Mouse (Mus musculus): ENCODE measurements at regions not wholly inside any gene's neighbourhood (a gene's known extent, or its start where the extent isn't known, plus 50 kb on each side); places are given as distances from the start of the nearest gene placed in this dataset.

GRCm38 (mm10) chr3:60698189-60698588 is 225.6 kb downstream of the Mbnl1 start:
- Histone ChIP-seq H3K4me1 (replicated peaks) (no peaks in the 10 kb centered on the region), H3K36me3 (no peaks in the 10 kb centered on the region), H3K4me2 (no peak overlapping the region), H3K9ac (no peak overlapping the region), H3K27ac (replicated peaks) (no peak overlapping the region), H3K27me3 (no peaks in the 10 kb centered on the region), H3K4me3 (no peak overlapping the region), H3K9me3 (no peaks in the 10 kb centered on the region)
- ATAC-seq (ENCODE audit: low read depth) = no peak

GRCm38 (mm10) chr3:60707139-60707538 is 234.5 kb downstream of the Mbnl1 start:
- Histone ChIP-seq H3K36me3 (no peaks in the 10 kb centered on the region), H3K27me3 (no peaks in the 10 kb centered on the region), H3K4me3 (no peak overlapping the region), H3K27ac (replicated peaks) (no peak overlapping the region), H3K4me1 (replicated peaks) (no peaks in the 10 kb centered on the region), H3K9me3 (no peaks in the 10 kb centered on the region), H3K9ac (no peak overlapping the region), H3K4me2 (no peak overlapping the region)
- ATAC-seq (ENCODE audit: low read depth) = no peak
- 89% methylated on average over 4 of the region's 4 CpGs for WGBS

GRCm38 (mm10) chr3:60712896-60713295 is 240.3 kb downstream of the Mbnl1 start:
- H3K4me2 ChIP-seq = no peak overlapping the region
- no peak overlapping the region for H3K9ac ChIP-seq
- H3K9me3 ChIP-seq = no peaks in the 10 kb centered on the region
- no peak overlapping the region for H3K27ac ChIP-seq (replicated peaks)
- WGBS = 89% methylated on average over 4 of the region's 4 CpGs
- ATAC-seq (ENCODE audit: low read depth) = no peak
- no peaks in the 10 kb centered on the region for H3K4me1 ChIP-seq (replicated peaks)
- H3K36me3 ChIP-seq = no peaks in the 10 kb centered on the region
- H3K4me3 ChIP-seq = no peak overlapping the region
- no peaks in the 10 kb centered on the region for H3K27me3 ChIP-seq

GRCm38 (mm10) chr3:60720322-60720721 is 247.7 kb downstream of the Mbnl1 start:
- Histone ChIP-seq H3K9ac (no peak overlapping the region), H3K27me3 (no peaks in the 10 kb centered on the region), H3K36me3 (no peaks in the 10 kb centered on the region), H3K4me2 (no peak overlapping the region), H3K4me3 (no peak overlapping the region), H3K9me3 (no peaks in the 10 kb centered on the region), H3K27ac (replicated peaks) (no peak overlapping the region), H3K4me1 (replicated peaks) (no peaks in the 10 kb centered on the region)
- ATAC-seq (ENCODE audit: low read depth) = no peak

- H3K4me1 ChIP-seq (replicated peaks) = no peaks in the 10 kb centered on the region
- no peak overlapping the region for H3K27ac ChIP-seq (replicated peaks)
- WGBS = 85% methylated on average over 1 of the region's 1 CpGs
- H3K9ac ChIP-seq = no peak overlapping the region
- no peak overlapping the region for H3K4me2 ChIP-seq
- H3K9me3 ChIP-seq = no peaks in the 10 kb centered on the region
- no peak overlapping the region for H3K4me3 ChIP-seq
- H3K27me3 ChIP-seq = no peaks in the 10 kb centered on the region
- no peak for ATAC-seq (ENCODE audit: low read depth)
- H3K36me3 ChIP-seq = no peaks in the 10 kb centered on the region
Observed at GRCm38 (mm10) chr3:60731331-60731730, 258.7 kb downstream of the Mbnl1 start.

- no peaks in the 10 kb centered on the region for H3K27me3 ChIP-seq
- H3K9ac ChIP-seq = no peak overlapping the region
- no peak overlapping the region for H3K4me3 ChIP-seq
- H3K27ac ChIP-seq (replicated peaks) = no peak overlapping the region
- no peak for ATAC-seq (ENCODE audit: low read depth)
- H3K36me3 ChIP-seq = no peaks in the 10 kb centered on the region
- no peak overlapping the region for H3K4me2 ChIP-seq
- H3K9me3 ChIP-seq = no peaks in the 10 kb centered on the region
- H3K4me1 ChIP-seq (replicated peaks) = no peaks in the 10 kb centered on the region
Observed at GRCm38 (mm10) chr3:60740543-60741294, 261.9 kb upstream of the P2ry1 start.

- no peak overlapping the region for H3K9ac ChIP-seq
- H3K27ac ChIP-seq (replicated peaks) = no peak overlapping the region
- no peak overlapping the region for H3K4me2 ChIP-seq
- ATAC-seq (ENCODE audit: low read depth) = no peak
- no peaks in the 10 kb centered on the region for H3K36me3 ChIP-seq
- H3K4me1 ChIP-seq (replicated peaks) = no peaks in the 10 kb centered on the region
- no peak overlapping the region for H3K4me3 ChIP-seq
- WGBS = 85% methylated on average over 5 of the region's 5 CpGs
- H3K9me3 ChIP-seq = no peaks in the 10 kb centered on the region
- no peaks in the 10 kb centered on the region for H3K27me3 ChIP-seq
Observed at GRCm38 (mm10) chr3:60741379-60741778, 261.2 kb upstream of the P2ry1 start.

- Histone ChIP-seq H3K4me3 (no peak overlapping the region), H3K9me3 (no peaks in the 10 kb centered on the region), H3K36me3 (no peaks in the 10 kb centered on the region), H3K4me1 (replicated peaks) (no peaks in the 10 kb centered on the region), H3K27me3 (no peaks in the 10 kb centered on the region), H3K9ac (no peak overlapping the region), H3K4me2 (no peak overlapping the region), H3K27ac (replicated peaks) (no peak overlapping the region)
- 86% methylated on average over 2 of the region's 2 CpGs for WGBS
- no peak for ATAC-seq (ENCODE audit: low read depth)
Observed at GRCm38 (mm10) chr3:60742232-60742631, 260.4 kb upstream of the P2ry1 start.

- Histone ChIP-seq H3K4me1 (replicated peaks) (no peaks in the 10 kb centered on the region), H3K27ac (replicated peaks) (no peak overlapping the region), H3K36me3 (no peaks in the 10 kb centered on the region), H3K27me3 (no peaks in the 10 kb centered on the region), H3K9me3 (no peaks in the 10 kb centered on the region), H3K4me2 (no peak overlapping the region), H3K4me3 (no peak overlapping the region), H3K9ac (no peak overlapping the region)
- ATAC-seq (ENCODE audit: low read depth) = no peak
- 83% methylated on average over 1 of the region's 1 CpGs for WGBS
Observed at GRCm38 (mm10) chr3:60745075-60745474, 257.5 kb upstream of the P2ry1 start.

- Histone ChIP-seq H3K9ac (no peak overlapping the region), H3K9me3 (no peaks in the 10 kb centered on the region), H3K36me3 (no peaks in the 10 kb centered on the region), H3K4me2 (no peak overlapping the region), H3K27me3 (no peaks in the 10 kb centered on the region), H3K4me3 (no peak overlapping the region), H3K4me1 (replicated peaks) (no peaks in the 10 kb centered on the region), H3K27ac (replicated peaks) (no peak overlapping the region)
- WGBS = 70% methylated on average over 2 of the region's 2 CpGs
- no peak for ATAC-seq (ENCODE audit: low read depth)
Observed at GRCm38 (mm10) chr3:60758568-60758967, 244.0 kb upstream of the P2ry1 start.

- no peaks in the 10 kb centered on the region for H3K9me3 ChIP-seq
- no peak overlapping the region for H3K4me3 ChIP-seq
- no peak overlapping the region for H3K9ac ChIP-seq
- H3K27me3 ChIP-seq = no peaks in the 10 kb centered on the region
- ATAC-seq (ENCODE audit: low read depth) = no peak
- H3K36me3 ChIP-seq = no peaks in the 10 kb centered on the region
- no peaks in the 10 kb centered on the region for H3K4me1 ChIP-seq (replicated peaks)
- no peak overlapping the region for H3K27ac ChIP-seq (replicated peaks)
- H3K4me2 ChIP-seq = no peak overlapping the region
Observed at GRCm38 (mm10) chr3:60759046-60759445, 243.5 kb upstream of the P2ry1 start.

GRCm38 (mm10) chr3:60762874-60763273 is 239.7 kb upstream of the P2ry1 start:
- H3K4me3 ChIP-seq = no peak overlapping the region
- no peak overlapping the region for H3K27ac ChIP-seq (replicated peaks)
- no peak overlapping the region for H3K4me2 ChIP-seq
- H3K9ac ChIP-seq = no peak overlapping the region
- no peaks in the 10 kb centered on the region for H3K27me3 ChIP-seq
- no peaks in the 10 kb centered on the region for H3K4me1 ChIP-seq (replicated peaks)
- no peaks in the 10 kb centered on the region for H3K36me3 ChIP-seq
- 62% methylated on average over 4 of the region's 4 CpGs for WGBS
- no peaks in the 10 kb centered on the region for H3K9me3 ChIP-seq
- ATAC-seq (ENCODE audit: low read depth) = no peak

GRCm38 (mm10) chr3:60765079-60765478 is 237.5 kb upstream of the P2ry1 start:
- Histone ChIP-seq H3K4me2 (no peak overlapping the region), H3K4me1 (replicated peaks) (no peaks in the 10 kb centered on the region), H3K36me3 (no peaks in the 10 kb centered on the region), H3K27me3 (no peaks in the 10 kb centered on the region), H3K9me3 (no peaks in the 10 kb centered on the region), H3K9ac (no peak overlapping the region), H3K27ac (replicated peaks) (no peak overlapping the region), H3K4me3 (no peak overlapping the region)
- ATAC-seq (ENCODE audit: low read depth) = no peak
- WGBS = 64% methylated on average over 4 of the region's 4 CpGs

Data from neural tube, embryonic 13.5 days (tissue).